Mouse (Mus musculus): Measurements from ENCODE around the gene Adk.

Adk gene

GRCm38 (mm10) chr14:21165706-21166105, 113.3 kb downstream of the Adk start:
- DNase-seq (ENCODE audit: low read depth, low spot score), result no peak

GRCm38 (mm10) chr14:21166114-21166513, 113.7 kb downstream of the Adk start:
- DNase-seq (ENCODE audit: low read depth, low spot score), result no peak

- DNase-seq (ENCODE audit: low read depth, low spot score), result no peak
These were observed 121.8 kb downstream of the Adk start for GRCm38 (mm10) chr14:21173973-21174745.

GRCm38 (mm10) chr14:21174804-21175203, 122.4 kb downstream of the Adk start:
- DNase-seq (ENCODE audit: low read depth, low spot score), result no peak

- no peak for DNase-seq (ENCODE audit: low read depth, low spot score)
These were observed 125.4 kb downstream of the Adk start for GRCm38 (mm10) chr14:21177781-21178180.

GRCm38 (mm10) chr14:21178356-21178755, 126.0 kb downstream of the Adk start:
- no peak for DNase-seq (ENCODE audit: low read depth, low spot score)

GRCm38 (mm10) chr14:21181053-21181452, 128.7 kb downstream of the Adk start:
- no peak for DNase-seq (ENCODE audit: low read depth, low spot score)

- DNase-seq (ENCODE audit: low read depth, low spot score), result peak; percentile 10
These were observed 139.6 kb downstream of the Adk start for GRCm38 (mm10) chr14:21191966-21192365.

- no peak for DNase-seq (ENCODE audit: low read depth, low spot score)
These were observed 140.4 kb downstream of the Adk start for GRCm38 (mm10) chr14:21192749-21193148.

GRCm38 (mm10) chr14:21194336-21194735, 142.0 kb downstream of the Adk start:
- DNase-seq (ENCODE audit: low read depth, low spot score), result no peak

GRCm38 (mm10) chr14:21200850-21201249, 148.5 kb downstream of the Adk start:
- DNase-seq (ENCODE audit: low read depth, low spot score), result no peak

GRCm38 (mm10) chr14:21206472-21206871, 154.1 kb downstream of the Adk start:
- DNase-seq (ENCODE audit: low read depth, low spot score), result no peak

GRCm38 (mm10) chr14:21221574-21222138, 169.3 kb downstream of the Adk start:
- no peak for DNase-seq (ENCODE audit: low read depth, low spot score)

- DNase-seq (ENCODE audit: low read depth, low spot score), result no peak
These were observed 169.8 kb downstream of the Adk start for GRCm38 (mm10) chr14:21222206-21222605.

GRCm38 (mm10) chr14:21223456-21223855, 171.1 kb downstream of the Adk start:
- no peak for DNase-seq (ENCODE audit: low read depth, low spot score)

GRCm38 (mm10) chr14:21223971-21224635, 171.7 kb downstream of the Adk start:
- DNase-seq (ENCODE audit: low read depth, low spot score), result no peak

GRCm38 (mm10) chr14:21237051-21237450, 184.7 kb downstream of the Adk start:
- no peak for DNase-seq (ENCODE audit: low read depth, low spot score)

- no peak for DNase-seq (ENCODE audit: low read depth, low spot score)
These were observed 188.7 kb downstream of the Adk start for GRCm38 (mm10) chr14:21241105-21241504.

GRCm38 (mm10) chr14:21251386-21251785, 199.0 kb downstream of the Adk start:
- DNase-seq (ENCODE audit: low read depth, low spot score), result no peak

- DNase-seq (ENCODE audit: low read depth, low spot score), result no peak
These were observed 200.0 kb downstream of the Adk start for GRCm38 (mm10) chr14:21252326-21252886.

- no peak for DNase-seq (ENCODE audit: low read depth, low spot score)
These were observed 201.1 kb downstream of the Adk start for GRCm38 (mm10) chr14:21253321-21253992.

GRCm38 (mm10) chr14:21253993-21254339, 201.6 kb downstream of the Adk start:
- no peak for DNase-seq (ENCODE audit: low read depth, low spot score)

Measured in skeletal muscle tissue, adult 2 months (tissue).